Mouse (Mus musculus): ENCODE results near the gene AI837181. TPM values are rescaled to one million over a fixed set of nuclear protein-coding genes. Genes with fewer than 3 reads are reported as not detected.

Gene AI837181
- polyA plus RNA-seq, 1 experiment = 76.3 TPM

DNA sequence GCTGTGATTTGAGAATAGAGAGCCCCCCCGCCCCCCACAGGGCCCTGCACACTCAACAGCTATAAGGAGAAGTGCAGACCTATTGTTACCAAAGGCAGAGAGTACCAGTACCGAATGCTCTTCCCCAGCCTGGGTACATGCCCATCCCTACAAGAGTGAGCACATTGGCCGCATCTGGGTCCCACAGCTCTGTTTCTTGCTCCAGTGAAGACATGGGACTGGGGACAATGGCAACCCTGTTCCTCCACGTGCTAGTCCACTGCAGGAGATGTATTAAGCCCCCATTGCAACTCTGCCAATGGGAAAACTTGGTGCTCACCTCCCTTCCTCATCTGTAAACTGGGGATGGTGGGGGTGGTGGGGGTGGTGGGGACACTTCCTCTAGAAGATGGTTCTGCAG, 11.1 kb upstream of the AI837181 start:
- peaks cover 10% of the 10 kb centered on the region for H3K36me3 ChIP-seq (ENCODE audit: control insufficient read depth, insufficient read depth, low read length)
- WGBS = 85% methylated on average over 4 of the region's 4 CpGs
- H3K4me3 ChIP-seq (ENCODE audit: low read depth, low read length) = no peak overlapping the region
- H3K4me1 ChIP-seq (ENCODE audit: control insufficient read depth, insufficient read depth, insufficient read length, low read length) = peaks cover 3% of the 10 kb centered on the region
- TF ChIP-seq POLR2A (IDR thresholded peaks at IDR 0.05; ENCODE audit: low read depth, low read length) (no peak), CTCF (IDR thresholded peaks at IDR 0.05; ENCODE audit: extremely low read depth, insufficient read length, insufficient replicate concordance, low read depth, low read length) (no peak)
- H3K27me3 ChIP-seq (ENCODE audit: control insufficient read depth, insufficient read depth, low read length) = no peaks in the 10 kb centered on the region
- H3K27ac ChIP-seq (ENCODE audit: insufficient read depth, low read depth, low read length) = no peak overlapping the region

- TF ChIP-seq POLR2A (IDR thresholded peaks at IDR 0.05; ENCODE audit: low read depth, low read length) (no peak), CTCF (IDR thresholded peaks at IDR 0.05; ENCODE audit: extremely low read depth, insufficient read length, insufficient replicate concordance, low read depth, low read length) (no peak)
- H3K27ac ChIP-seq (ENCODE audit: insufficient read depth, low read depth, low read length) = no peak overlapping the region
- H3K36me3 ChIP-seq (ENCODE audit: control insufficient read depth, insufficient read depth, low read length) = peaks cover 10% of the 10 kb centered on the region
- WGBS = 82% methylated on average over 2 of the region's 2 CpGs
- H3K27me3 ChIP-seq (ENCODE audit: control insufficient read depth, insufficient read depth, low read length) = no peaks in the 10 kb centered on the region
- H3K4me1 ChIP-seq (ENCODE audit: control insufficient read depth, insufficient read depth, insufficient read length, low read length) = peaks cover 2% of the 10 kb centered on the region; the same call in 1 of the 2 replicates
- no peak overlapping the region for H3K4me3 ChIP-seq (ENCODE audit: low read depth, low read length)
Observed at GRCm38 (mm10) chr19:5414534-5414957, 10.4 kb upstream of the AI837181 start.

GRCm38 (mm10) chr19:5418750-5419466, 6.0 kb upstream of the AI837181 start:
- Histone ChIP-seq H3K36me3 (ENCODE audit: control insufficient read depth, insufficient read depth, low read length) (peaks cover 31% of the 10 kb centered on the region), H3K27ac (ENCODE audit: insufficient read depth, low read depth, low read length) (no peak overlapping the region), H3K27me3 (ENCODE audit: control insufficient read depth, insufficient read depth, low read length) (no peaks in the 10 kb centered on the region), H3K4me1 (ENCODE audit: control insufficient read depth, insufficient read depth, insufficient read length, low read length) (peaks cover 6% of the 10 kb centered on the region), H3K4me3 (ENCODE audit: low read depth, low read length) (no peak overlapping the region)
- TF ChIP-seq CTCF (IDR thresholded peaks at IDR 0.05; ENCODE audit: extremely low read depth, insufficient read length, insufficient replicate concordance, low read depth, low read length) (no peak), POLR2A (IDR thresholded peaks at IDR 0.05; ENCODE audit: low read depth, low read length) (no peak)
- 95% methylated on average over 8 of the region's 8 CpGs for WGBS

DNA sequence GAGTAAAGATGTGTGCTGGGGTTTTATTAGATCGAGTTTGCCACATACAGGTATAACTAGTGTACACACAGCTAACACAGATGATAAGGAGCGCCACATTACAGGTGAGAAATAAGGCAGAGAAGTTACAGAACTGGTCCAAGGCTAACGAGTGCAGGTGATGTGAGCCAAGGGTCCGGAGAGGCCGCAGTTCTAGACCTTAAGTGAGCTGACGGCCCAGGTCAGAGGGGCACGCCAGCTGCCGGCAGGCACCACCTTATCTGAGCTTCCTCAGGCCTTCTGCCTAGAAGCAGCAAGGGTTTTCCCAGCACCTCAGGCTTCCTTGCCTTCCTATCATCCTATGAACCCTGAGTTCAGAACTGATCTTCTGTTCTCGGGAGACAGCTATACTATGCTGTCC, 5.3 kb upstream of the AI837181 start:
- WGBS = 88% methylated on average over 9 of the region's 9 CpGs
- Histone ChIP-seq H3K4me3 (ENCODE audit: low read depth, low read length) (no peak overlapping the region), H3K27ac (ENCODE audit: insufficient read depth, low read depth, low read length) (no peak overlapping the region), H3K36me3 (ENCODE audit: control insufficient read depth, insufficient read depth, low read length) (peaks cover 31% of the 10 kb centered on the region), H3K27me3 (ENCODE audit: control insufficient read depth, insufficient read depth, low read length) (no peaks in the 10 kb centered on the region), H3K4me1 (ENCODE audit: control insufficient read depth, insufficient read depth, insufficient read length, low read length) (peaks cover 8% of the 10 kb centered on the region)
- TF ChIP-seq POLR2A (IDR thresholded peaks at IDR 0.05; ENCODE audit: low read depth, low read length) (no peak), CTCF (IDR thresholded peaks at IDR 0.05; ENCODE audit: extremely low read depth, insufficient read length, insufficient replicate concordance, low read depth, low read length) (no peak)

- peaks cover 31% of the 10 kb centered on the region for H3K36me3 ChIP-seq (ENCODE audit: control insufficient read depth, insufficient read depth, low read length)
- TF ChIP-seq CTCF (IDR thresholded peaks at IDR 0.05; ENCODE audit: extremely low read depth, insufficient read length, insufficient replicate concordance, low read depth, low read length) (no peak), POLR2A (IDR thresholded peaks at IDR 0.05; ENCODE audit: low read depth, low read length) (no peak)
- peaks cover 6% of the 10 kb centered on the region for H3K4me1 ChIP-seq (ENCODE audit: control insufficient read depth, insufficient read depth, insufficient read length, low read length)
- no peak overlapping the region for H3K4me3 ChIP-seq (ENCODE audit: low read depth, low read length)
- no peaks in the 10 kb centered on the region for H3K27me3 ChIP-seq (ENCODE audit: control insufficient read depth, insufficient read depth, low read length)
- WGBS = 85% methylated on average over 6 of the region's 6 CpGs
- no peak overlapping the region for H3K27ac ChIP-seq (ENCODE audit: insufficient read depth, low read depth, low read length)
Observed at GRCm38 (mm10) chr19:5420579-5420978, 4.4 kb upstream of the AI837181 start.

DNA sequence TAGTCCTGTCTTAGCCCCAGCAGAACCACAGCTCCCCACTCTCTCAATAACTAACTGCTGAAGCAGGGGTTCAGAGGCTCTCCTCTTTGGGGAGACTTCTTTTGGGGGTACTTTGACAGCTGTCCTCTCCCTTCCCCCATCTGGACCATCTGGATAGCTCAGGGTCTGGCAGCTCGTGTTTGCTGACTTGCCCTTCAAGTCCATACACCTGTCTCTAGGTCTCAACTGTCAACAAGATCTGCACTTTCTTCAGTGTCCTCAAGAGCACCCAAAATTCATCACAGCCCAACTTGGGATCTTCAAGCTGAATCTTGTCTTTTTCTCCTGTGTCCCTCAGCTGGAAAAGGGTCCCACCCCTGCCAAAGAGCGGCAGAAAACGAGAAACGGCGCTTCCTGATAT, 3.2 kb upstream of the AI837181 start:
- H3K4me1 ChIP-seq (ENCODE audit: control insufficient read depth, insufficient read depth, insufficient read length, low read length) = peaks cover 17% of the 10 kb centered on the region
- no peaks in the 10 kb centered on the region for H3K27me3 ChIP-seq (ENCODE audit: control insufficient read depth, insufficient read depth, low read length)
- H3K36me3 ChIP-seq (ENCODE audit: control insufficient read depth, insufficient read depth, low read length) = peaks cover 36% of the 10 kb centered on the region
- H3K4me3 ChIP-seq (ENCODE audit: low read depth, low read length) = no peak overlapping the region
- no peak overlapping the region for H3K27ac ChIP-seq (ENCODE audit: insufficient read depth, low read depth, low read length)
- 85% methylated on average over 5 of the region's 5 CpGs for WGBS
- TF ChIP-seq CTCF (IDR thresholded peaks at IDR 0.05; ENCODE audit: extremely low read depth, insufficient read length, insufficient replicate concordance, low read depth, low read length) (no peak), POLR2A (IDR thresholded peaks at IDR 0.05; ENCODE audit: low read depth, low read length) (no peak)

- TF ChIP-seq CTCF (IDR thresholded peaks at IDR 0.05; ENCODE audit: extremely low read depth, insufficient read length, insufficient replicate concordance, low read depth, low read length) (no peak), POLR2A (IDR thresholded peaks at IDR 0.05; ENCODE audit: low read depth, low read length) (no peak)
- 86% methylated on average over 10 of the region's 10 CpGs for WGBS
- Histone ChIP-seq H3K27me3 (ENCODE audit: control insufficient read depth, insufficient read depth, low read length) (no peaks in the 10 kb centered on the region), H3K4me1 (ENCODE audit: control insufficient read depth, insufficient read depth, insufficient read length, low read length) (peaks cover 17% of the 10 kb centered on the region), H3K27ac (ENCODE audit: insufficient read depth, low read depth, low read length) (no peak overlapping the region), H3K36me3 (ENCODE audit: control insufficient read depth, insufficient read depth, low read length) (peaks cover 37% of the 10 kb centered on the region), H3K4me3 (ENCODE audit: low read depth, low read length) (no peak overlapping the region)
Observed at GRCm38 (mm10) chr19:5422267-5422666, 2.7 kb upstream of the AI837181 start.
